Mouse (Mus musculus): ENCODE results near the gene Akr1c12. TPM values are rescaled to one million over a fixed set of nuclear protein-coding genes. Genes with fewer than 3 reads are reported as not detected.
"Not testable (repeated sequence)": the region's sequence is repeated elsewhere in the genome, so short reads cannot be mapped to it uniquely, and the experiment has no call there.

Gene Akr1c12
- total and polyA plus RNA-seq, 3 experiments = 23.9 to 33.3 (median 31.3) TPM

DNA sequence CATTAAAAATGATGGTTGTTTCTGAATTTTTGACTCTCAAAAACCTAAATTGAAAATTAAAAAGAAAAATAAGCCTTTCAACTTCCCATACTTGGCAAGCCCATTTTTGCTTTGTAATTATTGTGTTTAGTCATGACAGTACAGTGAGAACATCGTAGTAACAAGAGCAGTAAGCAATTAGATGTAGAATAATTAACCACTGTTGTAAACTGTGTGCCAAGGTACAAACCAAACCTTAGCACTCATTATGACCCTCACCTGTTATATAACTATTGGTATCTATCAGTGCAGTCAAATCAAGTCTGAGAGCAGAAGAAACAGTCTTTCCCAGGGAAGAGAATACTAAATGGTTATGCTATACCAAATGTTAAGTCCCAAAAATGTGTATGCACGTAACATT is 14.2 kb downstream of the Akr1c12 start:
- H3K9me3 ChIP-seq (replicated peaks; ENCODE audit: low read length) = no peaks in the 10 kb centered on the region
- H3K4me2 ChIP-seq (ENCODE audit: insufficient read depth, low read depth, poor library complexity, severe bottlenecking) = no peak overlapping the region
- H3K4me3 ChIP-seq (replicated peaks in 1 of 3; ENCODE audit: low read depth in 2 of 3, low read length in 2 of 3, poor library complexity in 1 of 3) = no peak overlapping the region
- DNase-seq (ENCODE audit: extremely low read depth) = no peak
- H3K4me1 ChIP-seq (ENCODE audit: control insufficient read depth in 1 of 2, insufficient read depth in 2 of 2) = no peaks in the 10 kb centered on the region
- H3K9ac ChIP-seq (ENCODE audit: insufficient read depth, low read depth) = no peak overlapping the region
- H3K27ac ChIP-seq (ENCODE audit: insufficient read depth, low read depth) = no peak overlapping the region
- H3K36me3 ChIP-seq (replicated peaks in 1 of 2; ENCODE audit: control insufficient read depth in 1 of 2, insufficient read depth in 1 of 2, low read length in 1 of 2) = peaks cover 2 to 6% of the 10 kb centered on the region in 2 experiments
- no peaks in the 10 kb centered on the region for H3K27me3 ChIP-seq (replicated peaks)
- H3K79me2 ChIP-seq (replicated peaks; ENCODE audit: control insufficient read depth, extremely low read depth, insufficient read depth, poor library complexity, severe bottlenecking) = no peaks in the 10 kb centered on the region
- dilution Hi-C loops (cut with MboI; ENCODE audit: extremely low pct_ligation_motif_present, extremely low pct_unique_long_range_greater_than_20kb, low sequenced_read_pairs) (no loop called here), in situ Hi-C loops (cut with MboI; ENCODE audit: low pct_ligation_motif_present, low pct_unique_long_range_greater_than_20kb, low sequenced_read_pairs) (no loop called here)
- TF ChIP-seq MYC (IDR thresholded peaks at IDR 0.05; ENCODE audit: low read depth, low read length) (no peak), MAFK (IDR thresholded peaks at IDR 0.05; ENCODE audit: insufficient replicate concordance, low read length) (no peak), USF2 (conservative IDR thresholded peaks at IDR 0.05; ENCODE audit: low read depth, low read length) (no peak), ETS1 (conservative IDR thresholded peaks at IDR 0.05; ENCODE audit: low read depth, low read length) (no peak), GABPA (IDR thresholded peaks at IDR 0.05; ENCODE audit: insufficient replicate concordance, low read depth, low read length) (no peak), POLR2A (IDR thresholded peaks at IDR 0.05; ENCODE audit: low read depth, low read length) (no peak), JUND (conservative IDR thresholded peaks at IDR 0.05; ENCODE audit: low read depth, low read length) (no peak), CTCF (conservative IDR thresholded peaks at IDR 0.05 in 1 of 2, IDR thresholded peaks at IDR 0.05 in 1 of 2; ENCODE audit: low read depth in 2 of 2, low read length in 2 of 2) (no peak), POLR2AphosphoS2 (IDR thresholded peaks at IDR 0.05; ENCODE audit: low read depth, low read length) (no peak), CHD2 (IDR thresholded peaks at IDR 0.05; ENCODE audit: low read length) (no peak), TBP (conservative IDR thresholded peaks at IDR 0.05; ENCODE audit: low read depth, low read length) (no peak), MEF2A (IDR thresholded peaks at IDR 0.05; ENCODE audit: borderline replicate concordance, low read depth, low read length) (no peak), CHD1 (IDR thresholded peaks at IDR 0.05; ENCODE audit: low read depth, low read length) (no peak), ZKSCAN1 (IDR thresholded peaks at IDR 0.05; ENCODE audit: borderline replicate concordance, low read depth, low read length) (no peak)

DNA sequence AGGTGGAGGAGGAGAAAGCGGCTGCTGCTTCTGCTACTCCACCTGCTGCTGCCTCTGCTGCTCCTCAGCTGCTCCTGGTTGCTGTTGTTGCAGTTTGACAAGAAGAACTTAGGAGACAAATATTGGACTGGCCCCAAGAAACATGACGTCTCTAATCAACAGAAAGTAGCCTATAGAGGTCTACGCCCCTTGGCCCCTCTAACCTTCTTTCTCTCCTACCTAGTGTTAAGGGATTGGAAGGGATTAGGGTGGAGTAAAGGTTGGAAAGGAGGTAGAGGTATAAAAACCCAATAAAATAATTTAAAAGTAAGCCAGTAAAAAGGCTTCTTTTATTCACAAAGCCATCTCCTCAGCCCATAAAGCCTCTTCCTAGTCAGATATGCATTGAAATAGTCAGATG is 14.6 kb downstream of the Akr1c12 start:
- Histone ChIP-seq H3K4me3 (replicated peaks in 1 of 3; ENCODE audit: low read depth in 2 of 3, low read length in 2 of 3, poor library complexity in 1 of 3) (no peak overlapping the region), H3K4me2 (ENCODE audit: insufficient read depth, low read depth, poor library complexity, severe bottlenecking) (no peak overlapping the region), H3K79me2 (replicated peaks; ENCODE audit: control insufficient read depth, extremely low read depth, insufficient read depth, poor library complexity, severe bottlenecking) (no peaks in the 10 kb centered on the region), H3K9ac (ENCODE audit: insufficient read depth, low read depth) (no peak overlapping the region), H3K36me3 (replicated peaks in 1 of 2; ENCODE audit: control insufficient read depth in 1 of 2, insufficient read depth in 1 of 2, low read length in 1 of 2) (peaks cover 2 to 6% of the 10 kb centered on the region in 2 experiments), H3K9me3 (replicated peaks; ENCODE audit: low read length) (no peaks in the 10 kb centered on the region), H3K27me3 (replicated peaks) (no peaks in the 10 kb centered on the region), H3K27ac (ENCODE audit: insufficient read depth, low read depth) (no peak overlapping the region), H3K4me1 (ENCODE audit: control insufficient read depth in 1 of 2, insufficient read depth in 2 of 2) (no peaks in the 10 kb centered on the region)
- dilution Hi-C loops (cut with MboI; ENCODE audit: extremely low pct_ligation_motif_present, extremely low pct_unique_long_range_greater_than_20kb, low sequenced_read_pairs) = no loop called here
- in situ Hi-C loops (cut with MboI; ENCODE audit: low pct_ligation_motif_present, low pct_unique_long_range_greater_than_20kb, low sequenced_read_pairs) = no loop called here
- DNase-seq (ENCODE audit: extremely low read depth) = no peak
- no peak for TF ChIP-seq CHD2 (IDR thresholded peaks at IDR 0.05; ENCODE audit: low read length)

DNA sequence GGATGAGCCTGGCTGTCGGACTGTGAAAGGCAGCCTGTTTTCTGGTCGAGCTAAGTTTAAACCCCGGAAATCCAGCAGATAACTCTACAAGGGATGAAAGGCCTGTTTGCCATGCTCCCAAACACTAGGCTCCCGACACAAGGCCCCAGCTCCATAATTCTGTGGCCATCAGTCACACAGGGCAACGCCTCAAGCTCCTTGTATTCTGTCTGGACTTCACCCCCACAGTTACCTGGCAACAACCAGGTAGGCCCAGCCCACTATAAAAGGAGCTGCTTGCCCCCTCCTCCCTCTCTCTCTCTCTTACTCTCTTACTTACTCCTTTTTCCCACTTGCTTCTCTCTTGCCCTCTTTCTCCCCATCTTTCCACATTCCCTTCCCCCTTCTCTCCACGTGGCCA is 21.9 kb downstream of the Akr1c12 start:
- dilution Hi-C loops (cut with MboI; ENCODE audit: extremely low pct_ligation_motif_present, extremely low pct_unique_long_range_greater_than_20kb, low sequenced_read_pairs) (no loop called here), in situ Hi-C loops (cut with MboI; ENCODE audit: low pct_ligation_motif_present, low pct_unique_long_range_greater_than_20kb, low sequenced_read_pairs) (no loop called here)
- Histone ChIP-seq H3K9me3 (replicated peaks; ENCODE audit: low read length) (no peaks in the 10 kb centered on the region), H3K79me2 (replicated peaks; ENCODE audit: control insufficient read depth, extremely low read depth, insufficient read depth, poor library complexity, severe bottlenecking) (no peaks in the 10 kb centered on the region), H3K4me2 (ENCODE audit: insufficient read depth, low read depth, poor library complexity, severe bottlenecking) (no peak overlapping the region), H3K36me3 (replicated peaks in 1 of 2; ENCODE audit: control insufficient read depth in 1 of 2, insufficient read depth in 1 of 2, low read length in 1 of 2) (no peaks in the 10 kb centered on the region), H3K27ac (ENCODE audit: insufficient read depth, low read depth) (no peak overlapping the region), H3K9ac (ENCODE audit: insufficient read depth, low read depth) (no peak overlapping the region), H3K27me3 (replicated peaks) (no peaks in the 10 kb centered on the region), H3K4me3 (replicated peaks in 1 of 3; ENCODE audit: low read depth in 2 of 3, low read length in 2 of 3, poor library complexity in 1 of 3) (no peak overlapping the region), H3K4me1 (ENCODE audit: control insufficient read depth in 1 of 2, insufficient read depth in 2 of 2) (no peaks in the 10 kb centered on the region)
- no peak for DNase-seq (ENCODE audit: extremely low read depth)
- TF ChIP-seq SMC3 (IDR thresholded peaks at IDR 0.05; ENCODE audit: low read depth, low read length) = no peak
- TF ChIP-seq JUN (IDR thresholded peaks at IDR 0.05; ENCODE audit: insufficient read depth, low read depth, low read length) = no peak
- no peak for TF ChIP-seq IRF4 (IDR thresholded peaks at IDR 0.05; ENCODE audit: low read depth, low read length)
- no peak for TF ChIP-seq NRF1 (IDR thresholded peaks at IDR 0.05; ENCODE audit: low read depth, low read length)
- no peak for TF ChIP-seq MXI1 (IDR thresholded peaks at IDR 0.05; ENCODE audit: low read depth, low read length)

DNA sequence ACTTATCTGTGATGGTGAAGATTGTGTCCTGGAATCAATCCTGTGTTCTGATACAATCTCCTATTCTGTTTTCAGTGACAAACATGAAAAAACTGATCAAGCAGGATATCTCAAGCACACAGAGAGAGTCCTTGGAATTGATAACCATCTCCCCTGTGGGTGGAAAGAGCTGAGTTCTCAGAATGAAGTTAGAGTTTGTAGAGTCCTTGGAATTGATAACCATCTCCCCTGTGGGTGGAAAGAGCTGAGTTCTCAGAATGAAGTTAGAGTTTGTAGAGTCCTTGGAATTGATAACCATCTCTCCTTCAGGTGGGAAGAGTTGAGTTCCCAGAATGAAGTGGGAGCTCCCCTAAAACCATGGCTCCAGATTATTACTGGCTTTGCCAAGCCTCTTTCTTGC is 22.3 kb downstream of the Akr1c12 start:
- H3K79me2 ChIP-seq (replicated peaks; ENCODE audit: control insufficient read depth, extremely low read depth, insufficient read depth, poor library complexity, severe bottlenecking); H3K9ac ChIP-seq (ENCODE audit: insufficient read depth, low read depth); H3K4me3 ChIP-seq (replicated peaks in 1 of 3; ENCODE audit: low read depth in 2 of 3, low read length in 2 of 3, poor library complexity in 1 of 3); H3K36me3 ChIP-seq (replicated peaks in 1 of 2; ENCODE audit: control insufficient read depth in 1 of 2, insufficient read depth in 1 of 2, low read length in 1 of 2); H3K27me3 ChIP-seq (replicated peaks); in situ Hi-C loops (cut with MboI; ENCODE audit: low pct_ligation_motif_present, low pct_unique_long_range_greater_than_20kb, low sequenced_read_pairs); H3K4me1 ChIP-seq (ENCODE audit: control insufficient read depth in 1 of 2, insufficient read depth in 2 of 2); H3K9me3 ChIP-seq (replicated peaks; ENCODE audit: low read length); dilution Hi-C loops (cut with MboI; ENCODE audit: extremely low pct_ligation_motif_present, extremely low pct_unique_long_range_greater_than_20kb, low sequenced_read_pairs); DNase-seq (ENCODE audit: extremely low read depth); H3K4me2 ChIP-seq (ENCODE audit: insufficient read depth, low read depth, poor library complexity, severe bottlenecking); H3K27ac ChIP-seq (ENCODE audit: insufficient read depth, low read depth): not testable (repeated sequence)

All from CH12.LX (cell line).